Mouse (Mus musculus) forebrain, postnatal 0 days (tissue): ENCODE measurements at regions not wholly inside any gene's neighbourhood (a gene's known extent, or its start where the extent isn't known, plus 50 kb on each side); places are given as distances from the start of the nearest gene placed in this dataset.

ENCODE experiments used
- ATAC-seq: fragments of 200-750 bp; cut with Nextera tagmentation; 2 replicates; pipeline ENCODE4 v1.8.0; 2017; ENCODE audit warnings: mild to moderate bottlenecking, moderate library complexity
- DNase-seq: peaks from one replicate; pipeline ENCODE4 v3.0.0-alpha.2; 2015
- H3K27ac ChIP-seq: fragments of 300-500 bp; sonication (generic); 2 replicates; pipeline ENCODE4 v1.5.1; 2014; ENCODE audit warnings: low read depth, mild to moderate bottlenecking, antibody characterized with exemption, low read length, moderate library complexity, mixed read lengths
- H3K27me3 ChIP-seq: fragments of 300-500 bp; sonication (generic); 2 replicates; pipeline ENCODE4 v1.6.1; 2014; ENCODE audit warnings: mild to moderate bottlenecking, low read length, mixed read lengths; ENCODE audit not compliant: insufficient read depth
- H3K36me3 ChIP-seq: fragments of 300-500 bp; sonication (generic); 2 replicates; pipeline ENCODE4 v1.6.1; 2014; ENCODE audit warnings: mild to moderate bottlenecking, moderate library complexity; ENCODE audit not compliant: insufficient read depth
- H3K4me1 ChIP-seq: fragments of 300-500 bp; sonication (generic); 2 replicates; pipeline ENCODE4 v1.6.1; 2014; ENCODE audit warnings: antibody characterized with exemption; ENCODE audit not compliant: insufficient read depth
- H3K4me2 ChIP-seq: fragments of 300-500 bp; sonication (generic); 2 replicates; pipeline ENCODE4 v1.6.1; 2014; ENCODE audit warnings: low read depth, mild to moderate bottlenecking, moderate library complexity
- H3K4me3 ChIP-seq: fragments of 300-500 bp; sonication (generic); 2 replicates; pipeline ENCODE4 v1.5.1; 2014; ENCODE audit warnings: low read depth, low read length, mixed read lengths
- H3K9ac ChIP-seq: fragments of 300-500 bp; sonication (generic); 2 replicates; pipeline ENCODE4 v1.6.1; 2014; ENCODE audit warnings: mild to moderate bottlenecking
- H3K9me3 ChIP-seq: fragments of 300-500 bp; sonication (generic); 2 replicates; pipeline ENCODE4 v1.6.1; 2016; ENCODE audit warnings: low read length
- CTCF ChIP-seq: sonication (generic); IDR thresholded peaks from 2 replicates; pipeline ENCODE4 v1.5.1; 2016; ENCODE audit warnings: antibody characterized with exemption, control low read depth, low read depth
- WGBS: fragments of 180-500 bp; shearing (Covaris S2); extraction: QIAGEN DNeasy Blood & Tissue Kit; methylation state at CpG from one replicate; pipeline ENCODE4 v1.1.7; 2014; 5-methylcytosine and 5-hydroxymethylcytosine counted together

- H3K4me3 ChIP-seq, result no peak overlapping the region
- H3K9me3 ChIP-seq, result no peaks in the 10 kb centered on the region
- DNase-seq (no peak), ATAC-seq (peak; percentile 23; the same call in 1 of the 2 replicates)
- no peak for TF ChIP-seq CTCF
- H3K36me3 ChIP-seq, result no peaks in the 10 kb centered on the region
- no peak overlapping the region for H3K4me2 ChIP-seq
- no peak overlapping the region for H3K27ac ChIP-seq
- H3K9ac ChIP-seq, result no peak overlapping the region
- WGBS, result 13% methylated on average over 6 of the region's 6 CpGs
- H3K27me3 ChIP-seq, result no peaks in the 10 kb centered on the region
- H3K4me1 ChIP-seq, result no peaks in the 10 kb centered on the region
Measured at GRCm38 (mm10) chr7:95502959-95503358, 668.1 kb upstream of the Tenm4 start.

- Histone ChIP-seq H3K27ac (no peak overlapping the region), H3K4me3 (no peak overlapping the region), H3K36me3 (no peaks in the 10 kb centered on the region), H3K4me1 (no peaks in the 10 kb centered on the region), H3K27me3 (no peaks in the 10 kb centered on the region), H3K9ac (no peak overlapping the region), H3K4me2 (no peak overlapping the region), H3K9me3 (no peaks in the 10 kb centered on the region)
- TF ChIP-seq CTCF, result no peak; the same call in 1 of the 2 replicates
- ATAC-seq (no peak), DNase-seq (no peak)
- 49% methylated on average over 3 of the region's 3 CpGs for WGBS
Measured at GRCm38 (mm10) chr7:95547256-95547655, 623.8 kb upstream of the Tenm4 start.

GRCm38 (mm10) chr7:95550099-95550498, 620.9 kb upstream of the Tenm4 start:
- no peaks in the 10 kb centered on the region for H3K4me1 ChIP-seq
- WGBS, result 81% methylated on average over 3 of the region's 3 CpGs
- no peaks in the 10 kb centered on the region for H3K36me3 ChIP-seq
- TF ChIP-seq CTCF, result no peak
- no peaks in the 10 kb centered on the region for H3K27me3 ChIP-seq
- no peak overlapping the region for H3K27ac ChIP-seq
- H3K9me3 ChIP-seq, result no peaks in the 10 kb centered on the region
- no peak overlapping the region for H3K4me3 ChIP-seq
- no peak overlapping the region for H3K4me2 ChIP-seq
- DNase-seq, result no peak
- ATAC-seq, result no peak
- no peak overlapping the region for H3K9ac ChIP-seq

- TF ChIP-seq CTCF, result no peak
- 90% methylated on average over 3 of the region's 3 CpGs for WGBS
Measured at GRCm38 (mm10) chr7:95551798-95552387, 619.2 kb upstream of the Tenm4 start.

GRCm38 (mm10) chr7:95558589-95558988, 612.5 kb upstream of the Tenm4 start:
- Histone ChIP-seq H3K9me3 (no peaks in the 10 kb centered on the region), H3K36me3 (no peaks in the 10 kb centered on the region), H3K4me1 (no peaks in the 10 kb centered on the region), H3K27me3 (no peaks in the 10 kb centered on the region), H3K9ac (no peak overlapping the region), H3K27ac (no peak overlapping the region), H3K4me2 (no peak overlapping the region), H3K4me3 (no peak overlapping the region)
- DNase-seq (no peak), ATAC-seq (no peak)
- WGBS, result 50% methylated on average over 2 of the region's 2 CpGs
- TF ChIP-seq CTCF, result no peak

More at GRCm38 (mm10) chr7:95551798-95552387, 619.2 kb upstream of the Tenm4 start:
- H3K4me2 ChIP-seq, result no peak overlapping the region
- H3K36me3 ChIP-seq, result no peaks in the 10 kb centered on the region
- H3K9ac ChIP-seq, result no peak overlapping the region
- H3K27me3 ChIP-seq, result no peaks in the 10 kb centered on the region
- no peak for ATAC-seq
- no peaks in the 10 kb centered on the region for H3K4me1 ChIP-seq
- DNase-seq, result no peak
- no peak overlapping the region for H3K4me3 ChIP-seq
- no peaks in the 10 kb centered on the region for H3K9me3 ChIP-seq
- H3K27ac ChIP-seq, result no peak overlapping the region

GRCm38 (mm10) chr7:95578633-95579032, 592.4 kb upstream of the Tenm4 start:
- Histone ChIP-seq H3K9ac (no peak overlapping the region), H3K9me3 (no peaks in the 10 kb centered on the region), H3K4me3 (no peak overlapping the region), H3K27me3 (no peaks in the 10 kb centered on the region), H3K4me1 (no peaks in the 10 kb centered on the region), H3K4me2 (no peak overlapping the region), H3K27ac (no peak overlapping the region), H3K36me3 (no peaks in the 10 kb centered on the region)
- 73% methylated on average over 2 of the region's 2 CpGs for WGBS
- ATAC-seq, result no peak
- DNase-seq, result no peak
- no peak for TF ChIP-seq CTCF

- WGBS, result 51% methylated on average over 7 of the region's 7 CpGs
- no peaks in the 10 kb centered on the region for H3K9me3 ChIP-seq
- no peaks in the 10 kb centered on the region for H3K36me3 ChIP-seq
- ATAC-seq (no peak), DNase-seq (peak; percentile 4)
- H3K27me3 ChIP-seq, result no peaks in the 10 kb centered on the region
- H3K9ac ChIP-seq, result no peak overlapping the region
- H3K27ac ChIP-seq, result no peak overlapping the region
- H3K4me1 ChIP-seq, result no peaks in the 10 kb centered on the region
- no peak for TF ChIP-seq CTCF
- no peak overlapping the region for H3K4me2 ChIP-seq
- no peak overlapping the region for H3K4me3 ChIP-seq
Measured at GRCm38 (mm10) chr7:95581325-95581724, 589.7 kb upstream of the Tenm4 start.

- ATAC-seq, result no peak
- no peak for DNase-seq
- H3K9me3 ChIP-seq, result no peaks in the 10 kb centered on the region
- no peaks in the 10 kb centered on the region for H3K27me3 ChIP-seq
- no peak overlapping the region for H3K9ac ChIP-seq
- no peak overlapping the region for H3K27ac ChIP-seq
- no peaks in the 10 kb centered on the region for H3K36me3 ChIP-seq
- no peak overlapping the region for H3K4me3 ChIP-seq
- no peaks in the 10 kb centered on the region for H3K4me1 ChIP-seq
- TF ChIP-seq CTCF, result no peak
- WGBS, result 88% methylated on average over 2 of the region's 2 CpGs
- no peak overlapping the region for H3K4me2 ChIP-seq
Measured at GRCm38 (mm10) chr7:95598339-95598738, 572.7 kb upstream of the Tenm4 start.
